ENCODE assay signal across 10 mouse cellular contexts in the genomic region with DNA sequence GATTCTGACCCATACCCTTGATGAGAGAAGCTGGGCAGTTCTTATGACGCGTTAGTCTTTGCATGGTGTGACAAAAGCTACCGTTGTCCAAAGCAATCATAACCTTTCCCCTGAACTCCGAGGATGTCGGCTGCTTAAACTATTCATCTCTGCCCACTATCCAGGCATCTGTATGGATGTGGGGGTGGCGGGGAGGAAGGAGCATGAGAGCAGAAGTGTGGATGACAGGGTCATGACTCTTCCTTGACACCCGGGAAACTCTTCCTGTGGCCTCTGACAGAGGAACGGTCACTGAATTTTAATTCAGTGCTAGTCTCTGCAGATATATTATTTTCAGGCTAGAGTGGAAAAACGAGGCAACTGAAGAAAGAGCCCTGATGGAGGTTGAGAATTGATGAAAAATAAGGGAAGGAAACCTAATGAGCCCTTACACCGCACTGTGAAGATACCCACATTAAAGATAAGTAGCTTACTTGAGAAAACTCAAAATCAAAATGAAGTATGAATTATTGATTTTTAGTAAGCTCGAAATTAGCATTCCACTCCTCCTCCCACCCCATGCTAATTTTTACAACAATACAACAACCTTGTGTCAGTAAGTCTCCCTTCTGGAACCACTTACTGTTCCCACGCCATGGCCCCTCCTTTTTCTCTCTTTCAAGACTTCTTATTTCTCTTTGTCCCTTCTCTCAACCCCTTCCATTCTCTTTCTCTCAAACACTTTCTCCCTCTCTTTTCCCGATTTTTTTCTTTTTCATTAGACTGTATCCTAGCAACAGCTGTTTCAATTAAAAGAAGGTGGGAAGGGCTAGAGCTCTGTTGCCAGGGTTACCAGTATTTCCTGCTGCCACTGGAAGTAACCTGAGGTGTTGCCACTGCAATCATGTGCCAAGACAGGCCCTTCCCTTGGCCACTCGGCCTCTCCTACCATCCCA.
DNase-seq lines count a peak whose midpoint lies in the region; ATAC-seq and TF ChIP-seq lines count a peak whose summit lies in the region.
"Had no signal": no experiment of that assay in that cellular context is flagged by ENCODE, and none has a peak within 500 bp of the region (broad histone marks: within the 10 kb centered on the region; RNA-seq: fewer than 3 reads in every experiment).

No protein-coding gene starts in this region.

- DNase-seq in brain, embryonic 18.5 days (ENCODE audit: low read depth, low spot score): peak; percentile 47
- no peak for DNase-seq in embryonic facial prominence, embryonic 10.5 days (ENCODE audit: low spot score)
- DNase-seq in midbrain, embryonic 14.5 days: peak; percentile 75
- no peak for DNase-seq in thymus, postnatal 0 days (ENCODE audit: low spot score)
- no peak for DNase-seq in adrenal gland, postnatal 25 days
- no peak for DNase-seq in liver, postnatal 0 days
- DNase-seq: lung, postnatal 4 days had no signal

- H3K4me3 ChIP-seq in embryonic facial prominence, embryonic 10.5 days: no peak overlapping the region
- no peak overlapping the region for H3K4me3 ChIP-seq in hindbrain, embryonic 12.5 days
- H3K4me3 ChIP-seq in midbrain, embryonic 14.5 days (replicated peaks; ENCODE audit: low read depth, low read length): no peak overlapping the region
- H3K4me3 ChIP-seq in kidney, embryonic 15.5 days (replicated peaks): no peak overlapping the region
- H3K4me3 ChIP-seq in liver, postnatal 0 days (ENCODE audit: low read depth, low read length): no peak overlapping the region
- H3K4me3 ChIP-seq: heart, embryonic 10.5 days had no signal

- peak overlapping the region; percentile 51; the same call in 1 of the 2 replicates for H3K27ac ChIP-seq in embryonic facial prominence, embryonic 10.5 days (replicated peaks)
- no peak overlapping the region; the same call in 1 of the 2 replicates for H3K27ac ChIP-seq in hindbrain, embryonic 12.5 days
- peak overlapping the region; percentile 64; the same call in 1 of the 2 replicates for H3K27ac ChIP-seq in midbrain, embryonic 14.5 days (replicated peaks; ENCODE audit: low read depth, low read length)
- no peak overlapping the region for H3K27ac ChIP-seq in kidney, embryonic 15.5 days
- no peak overlapping the region for H3K27ac ChIP-seq in liver, postnatal 0 days (ENCODE audit: low read depth)
- H3K27ac ChIP-seq: heart, embryonic 10.5 days had no signal

- TF ChIP-seq EP300 in liver, postnatal 0 days (IDR thresholded peaks at IDR 0.05; ENCODE audit: low read depth): no peak

- no peak for TF ChIP-seq CTCF in liver, postnatal 0 days (IDR thresholded peaks at IDR 0.05; ENCODE audit: low read depth)

- no peak overlapping the region for H3K4me2 ChIP-seq in hindbrain, embryonic 12.5 days (replicated peaks)
- peak overlapping the region; percentile 18 for H3K4me2 ChIP-seq in midbrain, embryonic 14.5 days (ENCODE audit: low read length)
- H3K4me2 ChIP-seq in kidney, embryonic 15.5 days: no peak overlapping the region
- H3K4me2 ChIP-seq in liver, postnatal 0 days (ENCODE audit: low read depth, low read length): no peak overlapping the region

- H3K27me3 ChIP-seq in embryonic facial prominence, embryonic 10.5 days (replicated peaks; ENCODE audit: low read depth, poor library complexity, severe bottlenecking): no peaks in the 10 kb centered on the region
- no peaks in the 10 kb centered on the region for H3K27me3 ChIP-seq in hindbrain, embryonic 12.5 days
- H3K27me3 ChIP-seq in midbrain, embryonic 14.5 days (ENCODE audit: control insufficient read depth, insufficient read depth, low read length): no peaks in the 10 kb centered on the region
- H3K27me3 ChIP-seq in kidney, embryonic 15.5 days: no peaks in the 10 kb centered on the region
- H3K27me3 ChIP-seq in liver, postnatal 0 days (ENCODE audit: insufficient read depth, low read length): no peaks in the 10 kb centered on the region

- 55% methylated on average over 14 of the region's 14 CpGs for WGBS in embryonic facial prominence, embryonic 10.5 days
- WGBS in hindbrain, embryonic 12.5 days: 14% methylated on average over 14 of the region's 14 CpGs
- WGBS in midbrain, embryonic 14.5 days: 32% methylated on average over 14 of the region's 14 CpGs
- WGBS in kidney, embryonic 15.5 days: 41% methylated on average over 14 of the region's 14 CpGs
- 66% methylated on average over 14 of the region's 14 CpGs for WGBS in liver, postnatal 0 days (ENCODE audit: insufficient replicate concordance)

- H3K4me1 ChIP-seq in embryonic facial prominence, embryonic 10.5 days: peaks cover 36% of the 10 kb centered on the region
- peaks cover 10% of the 10 kb centered on the region for H3K4me1 ChIP-seq in hindbrain, embryonic 12.5 days
- peaks cover 9% of the 10 kb centered on the region; the same call in 1 of the 2 replicates for H3K4me1 ChIP-seq in midbrain, embryonic 14.5 days (ENCODE audit: control insufficient read depth, insufficient read depth, low read length)
- H3K4me1 ChIP-seq in kidney, embryonic 15.5 days: peaks cover 8% of the 10 kb centered on the region; the same call in 1 of the 2 replicates
- H3K4me1 ChIP-seq in liver, postnatal 0 days (ENCODE audit: insufficient read depth): no peaks in the 10 kb centered on the region
- H3K4me1 ChIP-seq: heart, embryonic 10.5 days had no signal

- no peak overlapping the region for H3K9ac ChIP-seq in hindbrain, embryonic 12.5 days
- H3K9ac ChIP-seq in midbrain, embryonic 14.5 days (replicated peaks; ENCODE audit: low read length): no peak overlapping the region
- no peak overlapping the region for H3K9ac ChIP-seq in kidney, embryonic 15.5 days
- H3K9ac ChIP-seq in liver, postnatal 0 days (replicated peaks): no peak overlapping the region

- no peaks in the 10 kb centered on the region for H3K36me3 ChIP-seq in embryonic facial prominence, embryonic 10.5 days (replicated peaks)
- H3K36me3 ChIP-seq in hindbrain, embryonic 12.5 days: no peaks in the 10 kb centered on the region
- no peaks in the 10 kb centered on the region for H3K36me3 ChIP-seq in midbrain, embryonic 14.5 days (ENCODE audit: control insufficient read depth, insufficient read depth, low read length)
- no peaks in the 10 kb centered on the region for H3K36me3 ChIP-seq in kidney, embryonic 15.5 days
- H3K36me3 ChIP-seq in liver, postnatal 0 days (replicated peaks; ENCODE audit: insufficient read depth, low read length): no peaks in the 10 kb centered on the region
- H3K36me3 ChIP-seq: heart, embryonic 10.5 days had no signal

- ATAC-seq in hindbrain, embryonic 12.5 days (ENCODE audit: low FRiP score): peak; percentile 79
- peak; percentile 73; the same call in 1 of the 2 replicates for ATAC-seq in midbrain, embryonic 14.5 days (ENCODE audit: low FRiP score, low TSS enrichment)
- ATAC-seq in kidney, embryonic 15.5 days (replicated peaks; ENCODE audit: low FRiP score): no peak
- no peak for ATAC-seq in liver, postnatal 0 days

- no peaks in the 10 kb centered on the region for H3K9me3 ChIP-seq in embryonic facial prominence, embryonic 10.5 days
- H3K9me3 ChIP-seq in hindbrain, embryonic 12.5 days (replicated peaks): no peaks in the 10 kb centered on the region
- H3K9me3 ChIP-seq in midbrain, embryonic 14.5 days (ENCODE audit: control insufficient read depth, low read length): no peaks in the 10 kb centered on the region
- H3K9me3 ChIP-seq in kidney, embryonic 15.5 days (replicated peaks): no peaks in the 10 kb centered on the region
- H3K9me3 ChIP-seq in liver, postnatal 0 days (ENCODE audit: low read length): no peaks in the 10 kb centered on the region
- H3K9me3 ChIP-seq: heart, embryonic 10.5 days had no signal

Comparison
In these comparisons a context has a peak if more than half of its experiments do, and no peak if none do; other contexts are left out.
1. DNase-seq: peak in brain, embryonic 18.5 days (single experiment) and midbrain, embryonic 14.5 days (single experiment); none in embryonic facial prominence, embryonic 10.5 days (single experiment), thymus, postnatal 0 days (single experiment), adrenal gland, postnatal 25 days (single experiment) and liver, postnatal 0 days (single experiment).
2. H3K27ac ChIP-seq: peak in embryonic facial prominence, embryonic 10.5 days (single experiment) and midbrain, embryonic 14.5 days (single experiment); none in hindbrain, embryonic 12.5 days (single experiment), kidney, embryonic 15.5 days (single experiment) and liver, postnatal 0 days (single experiment).
3. ATAC-seq: peak in hindbrain, embryonic 12.5 days (single experiment) and midbrain, embryonic 14.5 days (single experiment); none in kidney, embryonic 15.5 days (single experiment) and liver, postnatal 0 days (single experiment).